Mouse (Mus musculus) spleen, adult 2 months (tissue): ENCODE measurements around the gene Atoh8. TPM values are rescaled to one million over a fixed set of nuclear protein-coding genes. Genes with fewer than 3 reads are reported as not detected.

Experiments used
- DNase-seq, 2 experiments: peaks; one replicate each; pipeline versions ENCODE4 v3.0.0 to v3.0.0-alpha.2; 2012 to 2021; ENCODE audit warnings: low spot score in 2 of 2, low read depth in 1 of 2
- H3K27ac ChIP-seq: fragments of 200-500 bp; 2 replicates; pipeline ENCODE4 v1.5.1; 2012; ENCODE audit warnings: low read length, inconsistent platforms; ENCODE audit not compliant: insufficient read depth
- H3K27me3 ChIP-seq: fragments of 200-500 bp; 2 replicates; pipeline ENCODE4 v1.6.1; 2012; ENCODE audit warnings: mild to moderate bottlenecking, moderate library complexity, low read length, inconsistent platforms; ENCODE audit not compliant: control insufficient read depth, insufficient read depth
- H3K36me3 ChIP-seq: fragments of 200-500 bp; 2 replicates; pipeline ENCODE4 v1.6.1; 2012; ENCODE audit warnings: mild to moderate bottlenecking, low read length, inconsistent platforms; ENCODE audit not compliant: control insufficient read depth, insufficient read depth
- H3K4me1 ChIP-seq: fragments of 200-500 bp; 2 replicates; pipeline ENCODE4 v1.6.1; 2011; ENCODE audit warnings: inconsistent platforms; ENCODE audit not compliant: control insufficient read depth, insufficient read depth, insufficient read length
- H3K4me3 ChIP-seq: fragments of 200-500 bp; 2 replicates; pipeline ENCODE4 v1.5.1; 2011; ENCODE audit warnings: mild to moderate bottlenecking, inconsistent platforms; ENCODE audit not compliant: insufficient read depth, insufficient read length; ENCODE audit errors: extremely low read depth
- CTCF ChIP-seq: fragments of 200-500 bp; IDR thresholded peaks from 2 replicates; pipeline ENCODE4 v1.5.1; 2011; ENCODE audit warnings: mild to moderate bottlenecking, inconsistent platforms; ENCODE audit not compliant: insufficient read depth, insufficient read length, insufficient replicate concordance; ENCODE audit errors: extremely low read depth
- POLR2A ChIP-seq: fragments of 200-500 bp; IDR thresholded peaks from 2 replicates; pipeline ENCODE4 v1.6.1; 2011; ENCODE audit warnings: low read depth, low read length, inconsistent platforms
- WGBS: fragments of 180-500 bp; shearing (Covaris S2); methylation state at CpG from one replicate; pipeline ENCODE4 v1.1.7; 2018; 5-methylcytosine and 5-hydroxymethylcytosine counted together
- polyA plus RNA-seq: library from polyadenylated mRNA; depleted of rRNA; stranded (reverse); fragments of >200 nt; gene quantifications from 2 replicates; pipeline ENCODE4 v1.2.3, GENCODE M21; 2012

Atoh8 gene
- polyA plus RNA-seq, 1 experiment = 9.3 TPM

DNA sequence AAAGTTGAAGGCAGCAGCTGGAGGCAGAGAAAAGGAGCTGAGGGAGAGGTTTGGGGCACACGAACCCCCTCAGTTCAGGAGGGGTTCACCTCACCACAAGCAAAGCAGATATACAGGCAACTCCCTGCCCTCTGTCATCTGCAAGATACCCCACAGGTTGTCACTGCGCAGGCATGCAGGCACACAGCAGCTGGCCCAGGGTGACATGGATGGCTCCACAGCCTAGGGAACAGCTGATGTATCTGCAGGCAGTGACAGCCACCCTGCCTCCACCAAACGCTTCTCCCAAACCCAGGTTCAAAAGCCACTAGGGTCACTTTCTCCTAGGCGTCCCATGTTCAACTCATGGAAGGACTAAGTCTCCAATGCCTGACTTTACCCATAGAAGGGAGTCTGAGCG is 2.5 kb downstream of the Atoh8 start:
- no peak for DNase-seq
- TF ChIP-seq POLR2A (no peak), CTCF (no peak)
- Histone ChIP-seq H3K36me3 (no peaks in the 10 kb centered on the region), H3K27me3 (peaks cover 19% of the 10 kb centered on the region), H3K4me3 (0 out of 2 replicates have a peak overlapping the region, but pooled peaks have one; percentile 20), H3K4me1 (peaks cover 16% of the 10 kb centered on the region), H3K27ac (no peak overlapping the region)
- WGBS = 71% methylated on average over 5 of the region's 5 CpGs

- H3K27ac ChIP-seq = no peak overlapping the region
- DNase-seq = no peak
- WGBS = 77% methylated on average over 14 of the region's 14 CpGs
- H3K36me3 ChIP-seq = no peaks in the 10 kb centered on the region
- no peak for TF ChIP-seq POLR2A
- TF ChIP-seq CTCF = no peak
- peaks cover 19% of the 10 kb centered on the region for H3K27me3 ChIP-seq
- H3K4me1 ChIP-seq = peaks cover 16% of the 10 kb centered on the region
- 0 out of 2 replicates have a peak overlapping the region, but pooled peaks have one; percentile 20 for H3K4me3 ChIP-seq
Measured at GRCm38 (mm10) chr6:72232411-72232810, 3.0 kb downstream of the Atoh8 start.

DNA sequence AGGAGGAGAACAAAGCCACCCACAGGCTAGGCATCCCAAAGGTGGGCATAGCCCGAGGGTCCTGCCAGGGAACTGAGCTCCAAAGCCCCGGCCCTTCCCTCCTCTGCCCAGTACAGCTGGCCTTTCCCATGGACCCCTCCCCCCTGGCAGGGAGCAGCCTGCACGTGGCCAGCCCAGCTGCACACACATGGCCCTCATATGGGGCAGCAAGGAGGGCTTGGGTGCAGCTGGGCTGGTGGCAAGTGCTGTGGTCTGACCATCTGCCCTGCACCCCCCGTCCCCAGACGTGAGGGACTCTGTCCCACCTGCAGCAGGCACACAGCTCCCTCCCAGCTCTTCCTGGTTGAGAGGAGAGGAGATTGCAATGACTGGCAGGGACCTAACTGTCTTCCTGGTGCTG is 4.5 kb downstream of the Atoh8 start:
- peaks cover 19% of the 10 kb centered on the region for H3K27me3 ChIP-seq
- TF ChIP-seq CTCF (no peak), POLR2A (no peak)
- WGBS = 31% methylated on average over 5 of the region's 5 CpGs

GRCm38 (mm10) chr6:72227665-72228265 is 7.6 kb downstream of the Atoh8 start:
- H3K27ac ChIP-seq = no peak overlapping the region
- no peak for TF ChIP-seq POLR2A
- TF ChIP-seq CTCF = no peak
- peaks cover 3% of the 10 kb centered on the region; the same call in 1 of the 2 replicates for H3K4me1 ChIP-seq
- H3K27me3 ChIP-seq = peaks cover 1% of the 10 kb centered on the region; the same call in 1 of the 2 replicates
- H3K4me3 ChIP-seq = no peak overlapping the region
- no peaks in the 10 kb centered on the region for H3K36me3 ChIP-seq
- WGBS = 64% methylated on average over 9 of the region's 9 CpGs
- DNase-seq = peak in 1 of 2 experiments; percentile 28

More for the DNA sequence above, 4.5 kb downstream of the Atoh8 start:
- H3K27ac ChIP-seq = no peak overlapping the region
- DNase-seq = no peak
- H3K4me3 ChIP-seq = no peak overlapping the region
- H3K36me3 ChIP-seq = no peaks in the 10 kb centered on the region
- peaks cover 16% of the 10 kb centered on the region for H3K4me1 ChIP-seq

DNA sequence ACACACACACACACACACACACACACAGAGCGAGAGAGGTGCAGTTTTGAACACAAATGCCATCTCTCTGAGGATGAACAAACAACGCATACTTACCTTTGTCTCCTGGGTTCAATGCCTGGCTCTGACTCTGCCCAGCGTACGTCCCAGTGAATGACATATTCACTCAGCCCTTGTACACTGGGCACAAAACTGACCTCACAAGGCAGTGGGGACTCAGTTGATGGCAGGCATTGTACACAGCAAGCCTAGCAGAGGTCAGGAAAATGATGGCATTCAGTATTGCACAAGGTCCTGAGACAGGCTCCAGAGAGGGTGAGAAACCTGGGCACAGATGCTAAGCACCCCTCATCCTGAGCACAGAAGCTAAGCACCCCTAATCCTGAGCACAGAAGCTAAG is 8.4 kb downstream of the Atoh8 start:
- Histone ChIP-seq H3K4me3 (no peak overlapping the region), H3K4me1 (peaks cover 3% of the 10 kb centered on the region; the same call in 1 of the 2 replicates), H3K27ac (no peak overlapping the region), H3K36me3 (no peaks in the 10 kb centered on the region), H3K27me3 (peaks cover 2% of the 10 kb centered on the region; the same call in 1 of the 2 replicates)
- TF ChIP-seq CTCF (no peak), POLR2A (no peak)
- 87% methylated on average over 4 of the region's 4 CpGs for WGBS
- no peak for DNase-seq

- Histone ChIP-seq H3K27ac (no peak overlapping the region), H3K4me1 (peaks cover 3% of the 10 kb centered on the region; the same call in 1 of the 2 replicates), H3K4me3 (no peak overlapping the region), H3K27me3 (peaks cover 4% of the 10 kb centered on the region; the same call in 1 of the 2 replicates), H3K36me3 (no peaks in the 10 kb centered on the region)
- 86% methylated on average over 3 of the region's 3 CpGs for WGBS
- DNase-seq = no peak
- TF ChIP-seq POLR2A (no peak), CTCF (no peak)
Measured at GRCm38 (mm10) chr6:72225686-72226085, 9.7 kb downstream of the Atoh8 start.

- 66% methylated on average over 6 of the region's 6 CpGs for WGBS
- TF ChIP-seq CTCF (no peak), POLR2A (no peak)
- Histone ChIP-seq H3K36me3 (no peaks in the 10 kb centered on the region), H3K4me3 (no peak overlapping the region), H3K27me3 (peaks cover 4% of the 10 kb centered on the region; the same call in 1 of the 2 replicates), H3K27ac (no peak overlapping the region), H3K4me1 (peaks cover 3% of the 10 kb centered on the region; the same call in 1 of the 2 replicates)
- no peak for DNase-seq
Measured at GRCm38 (mm10) chr6:72223892-72224291, 11.5 kb downstream of the Atoh8 start.
